Mouse (Mus musculus) embryonic facial prominence, embryonic 11.5 days (tissue): ENCODE measurements around the gene Zfp386. TPM values are rescaled to one million over a fixed set of nuclear protein-coding genes. Genes with fewer than 3 reads are reported as not detected.
"Not testable (repeated sequence)": the region's sequence is repeated elsewhere in the genome, so short reads cannot be mapped to it uniquely, and the experiment has no call there.

Experiments
- ATAC-seq: fragments of 200-750 bp; cut with Nextera tagmentation; replicated peaks from 2 replicates; pipeline ENCODE4 v1.8.0; 2017; ENCODE audit warnings: low read depth; ENCODE audit not compliant: insufficient number of reproducible peaks, low FRiP score, low TSS enrichment
- DNase-seq: peaks from one replicate; pipeline ENCODE4 v3.0.0-alpha.2; 2015; ENCODE audit warnings: low spot score
- H3K27ac ChIP-seq: fragments of 300-500 bp; sonication (generic); replicated peaks from 2 replicates; pipeline ENCODE4 v1.5.1; 2014; ENCODE audit warnings: mild to moderate bottlenecking, low read depth, low read length, control low read depth
- H3K27me3 ChIP-seq: fragments of 300-500 bp; sonication (generic); 2 replicates; pipeline ENCODE4 v1.6.1; 2014; ENCODE audit warnings: mild to moderate bottlenecking, low read length, moderate library complexity, mixed read lengths; ENCODE audit not compliant: control insufficient read depth, insufficient read depth
- H3K36me3 ChIP-seq: fragments of 300-500 bp; sonication (generic); replicated peaks from 2 replicates; pipeline ENCODE4 v1.6.1; 2014; ENCODE audit warnings: low read depth, mild to moderate bottlenecking, low read length, moderate library complexity, mixed read lengths; ENCODE audit not compliant: control insufficient read depth, insufficient read depth
- H3K4me1 ChIP-seq: fragments of 300-500 bp; sonication (generic); 2 replicates; pipeline ENCODE4 v1.6.1; 2014; ENCODE audit warnings: low read length, mixed read lengths; ENCODE audit not compliant: control insufficient read depth, insufficient read depth
- H3K4me2 ChIP-seq: fragments of 300-500 bp; sonication (generic); 2 replicates; pipeline ENCODE4 v1.6.1; 2014; ENCODE audit warnings: low read depth, mild to moderate bottlenecking, control low read depth, low read length, moderate library complexity
- H3K4me3 ChIP-seq: fragments of 300-500 bp; sonication (generic); 2 replicates; pipeline ENCODE4 v1.5.1; 2014; ENCODE audit warnings: low read depth, low read length, control low read depth
- H3K9ac ChIP-seq: fragments of 300-500 bp; sonication (generic); replicated peaks from 2 replicates; pipeline ENCODE4 v1.6.1; 2014; ENCODE audit warnings: mild to moderate bottlenecking, control low read depth, low read length
- H3K9me3 ChIP-seq: fragments of 300-500 bp; sonication (generic); replicated peaks from 2 replicates; pipeline ENCODE4 v1.6.1; 2016; ENCODE audit warnings: mild to moderate bottlenecking, low read length, inconsistent platforms, mixed read lengths; ENCODE audit not compliant: control insufficient read depth
- WGBS: fragments of 180-500 bp; shearing (Covaris S2); extraction: QIAGEN DNeasy Blood & Tissue Kit; methylation state at CpG from one replicate; pipeline ENCODE4 v1.1.7; 2014; 5-methylcytosine and 5-hydroxymethylcytosine counted together
- polyA plus RNA-seq: library from polyadenylated mRNA; unstranded; fragments of >200 nt; fragmentation: Nextera tagmentation; extraction: Ambion mirVana; gene quantifications from 2 replicates; pipeline ENCODE4 v1.2.1, GENCODE M21; 2014

Zfp386 gene
- polyA plus RNA-seq: 70.8 and 80.2 TPM in 2 replicates

DNA sequence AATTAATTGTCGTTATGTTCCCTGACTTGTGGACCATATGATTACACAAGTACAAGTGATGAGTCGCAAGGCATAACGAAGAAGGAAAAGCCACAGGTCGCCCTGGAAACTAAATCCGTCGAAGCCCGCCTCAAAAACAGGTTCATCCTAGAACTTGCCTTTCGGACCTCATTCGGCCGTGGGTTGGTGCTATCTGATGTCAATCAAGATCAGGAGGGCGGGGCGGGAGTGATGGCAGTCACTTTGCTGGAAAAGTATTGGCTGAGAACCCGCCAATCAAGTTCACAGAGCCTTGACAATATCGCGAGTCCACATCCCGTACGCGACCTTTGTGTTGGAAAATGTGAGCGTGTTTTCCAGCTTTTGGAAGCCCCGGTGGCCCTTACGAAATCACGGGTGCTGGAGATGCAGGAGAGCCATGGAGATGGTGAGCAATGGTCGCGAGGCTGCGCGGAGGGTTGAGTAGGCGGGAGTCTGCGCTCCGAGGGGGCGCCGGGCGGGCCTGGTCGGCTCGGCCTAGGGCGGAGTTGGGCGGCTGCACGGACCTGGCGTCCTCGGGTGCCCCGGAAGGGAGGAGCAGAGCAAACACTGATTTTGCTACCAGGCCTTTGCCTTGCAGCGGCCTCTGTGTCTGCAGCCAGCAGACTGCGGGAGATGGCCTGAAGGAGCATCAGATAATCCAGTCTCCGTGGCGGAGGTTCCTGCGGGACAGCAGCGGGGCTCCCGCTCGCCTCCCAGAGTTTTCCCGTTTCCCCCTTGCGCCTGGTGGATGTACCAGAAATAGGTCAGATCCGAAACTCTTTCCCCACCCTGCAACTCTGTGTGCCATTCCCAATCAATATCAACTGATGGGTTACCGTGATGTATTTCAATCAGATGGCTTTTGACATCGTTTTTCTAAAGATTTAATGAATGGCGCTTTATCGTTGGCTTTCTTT is at the start of gene Zfp386:
Zfp386 (plus strand) TSS at position 285 of the 938 bp plus-strand sequence.
- Histone ChIP-seq H3K4me1 (peaks cover 3% of the 10 kb centered on the region; the same call in 1 of the 2 replicates), H3K4me3 (peak within 1 kb of the TSS; percentile 62)

DNA sequence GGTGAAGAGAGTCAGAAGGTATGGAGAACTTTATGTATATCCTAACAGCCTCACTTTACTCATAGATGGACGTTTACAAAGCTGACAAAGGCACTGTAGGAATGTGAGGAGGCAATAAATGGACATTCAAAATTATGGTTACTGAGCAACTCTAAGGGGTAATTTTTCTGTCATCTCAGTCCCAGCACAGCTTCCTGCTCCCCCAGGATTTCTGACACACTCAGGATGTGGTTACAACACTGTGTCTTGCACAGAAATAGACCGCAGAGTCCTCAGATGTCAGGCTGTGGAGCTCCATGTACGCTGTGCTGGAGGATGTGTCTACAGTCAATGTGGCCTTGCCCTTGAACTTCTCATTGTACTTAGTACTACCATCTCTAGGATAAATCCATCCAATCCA is 47.7 kb upstream of the Zfp386 start:
- WGBS: 76% methylated on average over 3 of the region's 3 CpGs
- not testable (repeated sequence) for H3K9ac ChIP-seq, H3K4me3 ChIP-seq, H3K27ac ChIP-seq, ATAC-seq, H3K27me3 ChIP-seq, H3K4me2 ChIP-seq, H3K4me1 ChIP-seq, DNase-seq, H3K36me3 ChIP-seq, H3K9me3 ChIP-seq

More for the DNA sequence above, at the start of gene Zfp386:
- H3K4me2 ChIP-seq: peak within 1 kb of the TSS; percentile 67
- DNase-seq (peak; percentile 99), ATAC-seq (peak; percentile 99)
- H3K9me3 ChIP-seq: no peaks in the 10 kb centered on the region
- WGBS: 1% methylated on average over 55 of the region's 55 CpGs
- H3K36me3 ChIP-seq: no peaks in the 10 kb centered on the region
- peak within 1 kb of the TSS; percentile 76 for H3K9ac ChIP-seq
- H3K27me3 ChIP-seq: no peaks in the 10 kb centered on the region
- H3K27ac ChIP-seq: peak within 1 kb of the TSS; percentile 74

DNA sequence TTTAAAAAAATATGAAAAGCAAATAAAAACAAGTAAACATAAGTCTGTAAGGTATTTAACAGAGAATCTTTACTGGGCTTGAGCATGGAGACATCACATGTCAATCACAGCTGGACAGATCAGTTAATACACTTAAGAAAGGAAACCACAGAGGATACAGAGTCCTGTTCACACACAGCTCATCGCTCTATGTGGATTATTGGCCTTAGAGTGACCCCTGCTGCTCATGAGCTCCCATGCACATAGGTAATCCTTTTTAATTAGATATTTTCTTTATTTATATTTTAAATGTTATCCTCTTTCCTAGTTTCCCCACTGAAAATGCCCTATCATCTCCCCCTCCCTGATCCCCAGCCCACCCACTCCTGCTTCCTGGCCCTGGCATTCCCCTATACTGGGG is 44.6 kb upstream of the Zfp386 start:
- WGBS: 64% methylated on average over 1 of the region's 1 CpGs
- not testable (repeated sequence) for H3K4me3 ChIP-seq, H3K27ac ChIP-seq, H3K9ac ChIP-seq, H3K4me2 ChIP-seq, H3K9me3 ChIP-seq, ATAC-seq, DNase-seq, H3K4me1 ChIP-seq, H3K36me3 ChIP-seq, H3K27me3 ChIP-seq

DNA sequence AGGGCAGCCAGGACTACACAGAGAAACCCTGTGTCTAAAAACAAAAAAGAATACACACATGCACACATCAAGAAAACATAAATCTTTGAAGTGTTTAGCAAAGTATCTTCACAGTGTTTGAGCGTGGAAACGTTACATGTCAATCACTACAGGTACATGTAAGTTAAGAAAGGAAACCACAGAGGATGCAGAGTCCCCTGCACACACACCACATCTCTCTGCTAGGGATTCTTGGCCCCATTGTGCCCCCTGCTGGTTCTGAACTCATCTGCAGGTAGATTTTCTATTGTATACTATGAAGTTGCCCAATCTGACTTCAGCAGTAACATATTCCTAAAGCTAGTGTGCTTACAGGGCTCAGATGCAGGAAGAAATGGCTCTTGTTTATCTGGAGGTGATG is 36.7 kb upstream of the Zfp386 start:
- Histone ChIP-seq H3K27me3 (no peaks in the 10 kb centered on the region), H3K9ac (no peak overlapping the region), H3K9me3 (no peaks in the 10 kb centered on the region), H3K4me3 (no peak overlapping the region), H3K27ac (no peak overlapping the region), H3K36me3 (no peaks in the 10 kb centered on the region), H3K4me2 (no peak overlapping the region), H3K4me1 (no peaks in the 10 kb centered on the region)
- 84% methylated on average over 2 of the region's 2 CpGs for WGBS
- ATAC-seq (no peak), DNase-seq (no peak)

DNA sequence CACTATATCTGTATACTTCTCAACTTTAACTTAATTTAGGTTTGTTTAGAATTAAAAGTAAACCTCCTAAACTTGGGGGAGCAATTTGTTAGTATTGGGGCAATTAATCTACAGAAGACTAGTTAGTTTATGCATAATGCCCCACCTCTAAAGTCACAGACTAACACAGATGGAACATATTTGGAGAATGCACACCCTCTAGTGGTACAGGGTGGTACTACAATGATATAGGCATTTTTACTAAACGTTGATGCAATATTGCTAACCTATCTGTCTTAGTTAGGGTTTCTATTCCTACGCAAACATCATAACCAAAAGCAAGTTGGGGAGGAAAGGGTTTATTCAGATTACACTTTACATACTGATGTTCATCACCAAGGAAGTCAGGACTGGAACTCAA is 19.4 kb upstream of the Zfp386 start:
- H3K36me3 ChIP-seq: no peaks in the 10 kb centered on the region
- no peak for ATAC-seq
- H3K27me3 ChIP-seq: no peaks in the 10 kb centered on the region
- H3K4me1 ChIP-seq: no peaks in the 10 kb centered on the region
- no peak overlapping the region for H3K4me3 ChIP-seq
- H3K4me2 ChIP-seq: no peak overlapping the region
- WGBS: 54% methylated on average over 2 of the region's 2 CpGs
- no peak overlapping the region for H3K27ac ChIP-seq
- peak; percentile 55 for DNase-seq
- H3K9ac ChIP-seq: no peak overlapping the region
- H3K9me3 ChIP-seq: no peaks in the 10 kb centered on the region

DNA sequence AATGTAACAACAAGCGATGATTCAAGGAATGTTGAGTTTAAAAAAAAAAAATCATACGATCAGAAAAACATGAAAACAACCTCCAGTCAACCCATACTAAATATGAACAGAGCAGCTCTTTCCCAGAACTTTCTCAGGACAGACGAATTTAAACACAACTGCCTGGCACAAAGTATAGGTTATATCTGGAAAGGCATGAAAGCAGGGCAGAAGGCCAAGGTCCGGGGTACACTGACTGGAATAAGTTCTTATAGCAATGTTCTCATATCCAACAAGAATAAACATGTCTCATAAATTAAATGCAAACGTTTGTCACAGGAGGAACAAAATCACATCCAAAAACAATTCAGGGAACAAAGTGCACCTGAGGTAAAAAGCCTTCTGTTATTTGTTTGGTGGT is 12.2 kb upstream of the Zfp386 start:
- Histone ChIP-seq H3K27me3 (no peaks in the 10 kb centered on the region), H3K9me3 (no peaks in the 10 kb centered on the region), H3K4me2 (no peak overlapping the region), H3K9ac (no peak overlapping the region), H3K27ac (no peak overlapping the region), H3K36me3 (no peaks in the 10 kb centered on the region), H3K4me1 (no peaks in the 10 kb centered on the region), H3K4me3 (no peak overlapping the region)
- DNase-seq (no peak), ATAC-seq (no peak)
- WGBS: 69% methylated on average over 5 of the region's 5 CpGs

DNA sequence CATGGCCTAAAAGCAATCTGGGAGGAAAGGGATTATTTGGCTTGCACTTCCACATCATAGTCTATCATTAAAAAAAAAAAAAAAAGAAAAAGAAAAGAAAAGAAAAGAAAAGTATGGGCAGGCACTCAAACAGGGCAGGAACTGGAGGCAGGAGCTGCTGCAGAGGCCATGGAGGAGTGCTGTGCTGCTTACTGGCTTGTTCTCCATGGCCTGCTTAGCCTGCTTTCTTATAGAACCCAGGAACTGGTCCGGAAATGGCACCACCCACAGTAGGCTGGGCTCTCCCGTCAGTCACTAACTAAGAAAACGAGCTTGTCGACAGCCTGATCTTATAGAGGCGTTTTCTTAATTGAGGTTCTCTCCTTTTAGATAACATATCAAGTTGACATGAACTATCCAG is 2.7 kb upstream of the Zfp386 start:
- Histone ChIP-seq H3K27ac (no peak overlapping the region), H3K36me3 (no peaks in the 10 kb centered on the region), H3K9ac (no peak overlapping the region), H3K27me3 (no peaks in the 10 kb centered on the region), H3K4me2 (no peak overlapping the region), H3K4me1 (peaks cover 3% of the 10 kb centered on the region; the same call in 1 of the 2 replicates), H3K4me3 (no peak overlapping the region), H3K9me3 (no peaks in the 10 kb centered on the region)
- ATAC-seq: no peak
- WGBS: 83% methylated on average over 5 of the region's 5 CpGs
- DNase-seq: no peak

DNA sequence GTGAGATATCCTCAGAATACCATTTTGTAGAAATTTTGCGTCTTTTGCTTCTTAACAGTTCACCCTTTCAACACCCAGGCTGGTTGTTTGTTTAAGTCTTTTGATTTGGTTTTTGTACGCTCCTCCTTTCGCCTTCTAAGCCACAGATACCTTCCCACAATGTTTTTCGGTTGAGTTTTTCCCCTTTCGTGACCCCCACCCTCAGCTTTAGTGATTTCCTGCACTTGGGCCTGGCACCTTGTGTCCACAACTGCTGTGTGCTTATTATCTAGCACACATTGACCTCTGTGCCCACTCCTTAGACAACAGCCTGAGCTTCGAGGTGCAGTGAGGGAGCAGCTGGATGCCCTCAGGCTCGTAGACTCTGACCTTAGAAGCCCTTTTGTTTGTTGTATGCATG is 1.2 kb downstream of the Zfp386 start:
- ATAC-seq (no peak), DNase-seq (no peak)
- Histone ChIP-seq H3K9ac (peak overlapping the region; percentile 57), H3K4me1 (peaks cover 3% of the 10 kb centered on the region; the same call in 1 of the 2 replicates), H3K36me3 (no peaks in the 10 kb centered on the region), H3K27ac (no peak overlapping the region), H3K4me2 (peak overlapping the region; percentile 67), H3K4me3 (peak overlapping the region; percentile 62), H3K27me3 (no peaks in the 10 kb centered on the region), H3K9me3 (no peaks in the 10 kb centered on the region)
- 58% methylated on average over 7 of the region's 7 CpGs for WGBS
